Mouse (Mus musculus) midbrain, embryonic 14.5 days (tissue): ENCODE data around the gene 4921507P07Rik. TPM values are rescaled to one million over a fixed set of nuclear protein-coding genes. Genes with fewer than 3 reads are reported as not detected.
"Not testable (repeated sequence)": the region's sequence is repeated elsewhere in the genome, so short reads cannot be mapped to it uniquely, and the experiment has no call there.

ENCODE experiments used
- ATAC-seq: fragments of 200-750 bp; cut with Nextera tagmentation; 2 replicates; pipeline ENCODE4 v1.8.0; 2017; ENCODE audit warnings: moderate number of reproducible peaks, moderate library complexity; ENCODE audit not compliant: low FRiP score, low TSS enrichment
- DNase-seq: peaks from one replicate; pipeline ENCODE4 v3.0.0-alpha.2; 2015
- H3K27ac ChIP-seq: fragments of 300-500 bp; sonication (generic); replicated peaks from 2 replicates; pipeline ENCODE4 v1.5.1; 2014; ENCODE audit warnings: mild to moderate bottlenecking, low read depth, low read length, moderate library complexity
- H3K27me3 ChIP-seq: fragments of 300-500 bp; sonication (generic); 2 replicates; pipeline ENCODE4 v1.6.1; 2014; ENCODE audit warnings: low read length, control low read depth, mixed read lengths; ENCODE audit not compliant: control insufficient read depth, insufficient read depth
- H3K36me3 ChIP-seq: fragments of 300-500 bp; sonication (generic); 2 replicates; pipeline ENCODE4 v1.6.1; 2014; ENCODE audit warnings: low read length, control low read depth; ENCODE audit not compliant: control insufficient read depth, insufficient read depth
- H3K4me1 ChIP-seq: fragments of 300-500 bp; sonication (generic); 2 replicates; pipeline ENCODE4 v1.6.1; 2014; ENCODE audit warnings: mild to moderate bottlenecking, antibody characterized with exemption, low read length, control low read depth; ENCODE audit not compliant: control insufficient read depth, insufficient read depth
- H3K4me2 ChIP-seq: fragments of 300-500 bp; sonication (generic); 2 replicates; pipeline ENCODE4 v1.6.1; 2014; ENCODE audit warnings: mild to moderate bottlenecking, low read length, moderate library complexity
- H3K4me3 ChIP-seq: fragments of 300-500 bp; sonication (generic); replicated peaks from 2 replicates; pipeline ENCODE4 v1.5.1; 2014; ENCODE audit warnings: low read depth, low read length
- H3K9ac ChIP-seq: fragments of 300-500 bp; sonication (generic); replicated peaks from 2 replicates; pipeline ENCODE4 v1.6.1; 2014; ENCODE audit warnings: mild to moderate bottlenecking, low read length, moderate library complexity
- H3K9me3 ChIP-seq: fragments of 300-500 bp; sonication (generic); 2 replicates; pipeline ENCODE4 v1.6.1; 2016; ENCODE audit warnings: low read length, control low read depth, mixed read lengths; ENCODE audit not compliant: control insufficient read depth
- WGBS: fragments of 180-500 bp; shearing (Covaris S2); extraction: QIAGEN DNeasy Blood & Tissue Kit; methylation state at CpG from one replicate; pipeline ENCODE4 v1.1.7; 2014; 5-methylcytosine and 5-hydroxymethylcytosine counted together
- polyA plus RNA-seq: library from polyadenylated mRNA; unstranded; fragments of >200 nt; fragmentation: Nextera tagmentation; extraction: Ambion mirVana; gene quantifications from 2 replicates; pipeline ENCODE4 v1.2.1, GENCODE M21; 2014

4921507P07Rik gene
- polyA plus RNA-seq: 3.2 and 3.5 TPM in 2 replicates

DNA sequence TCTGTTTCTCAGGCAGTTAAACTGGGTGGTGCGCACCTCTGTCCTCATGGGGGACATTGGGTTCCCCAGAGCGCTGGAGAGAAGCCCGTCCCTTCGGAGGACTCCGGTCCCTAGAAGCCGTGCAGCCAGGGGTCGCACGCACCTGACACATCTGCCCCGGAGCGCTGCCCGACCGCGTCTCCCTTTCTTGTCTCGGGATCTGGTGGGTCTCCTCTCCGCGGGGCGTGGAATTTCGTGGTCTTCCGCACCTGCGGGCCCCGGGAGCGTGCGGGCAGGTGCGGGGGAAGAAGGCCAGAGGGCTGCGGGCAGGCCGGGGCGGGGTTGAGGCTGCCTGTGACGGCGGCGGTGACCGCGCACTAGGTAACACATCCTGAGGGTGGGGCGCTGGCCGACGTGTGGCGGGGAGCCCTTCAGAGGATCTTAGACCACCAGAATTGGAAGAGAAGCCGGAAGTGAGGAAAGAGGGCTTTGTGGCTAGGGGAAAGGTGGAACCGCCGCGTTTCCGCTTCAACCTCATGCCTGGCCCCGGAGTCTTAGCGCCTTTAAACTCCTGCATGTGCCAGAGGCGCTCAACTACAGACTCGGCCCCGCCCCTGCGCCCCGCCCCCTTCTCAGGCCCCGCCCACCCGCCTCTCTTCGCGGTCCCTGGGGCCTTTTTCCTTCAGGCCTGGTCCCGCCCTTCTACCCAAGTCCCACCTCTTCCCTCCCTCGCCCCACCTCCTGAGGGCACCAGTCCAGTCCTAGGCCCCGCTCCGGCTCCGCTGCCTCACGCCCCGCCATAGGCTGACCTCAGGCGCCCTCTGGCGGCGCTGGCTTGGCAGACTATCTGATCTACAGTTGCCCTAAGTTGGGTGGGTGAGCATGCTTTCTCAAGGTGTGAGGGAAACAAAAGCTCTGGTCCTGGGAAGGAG, at the start of gene 4921507P07Rik:
TSS of gene 4921507P07Rik (minus strand) at position 332 of the 911 bp plus-strand sequence.
- 0 out of 2 replicates have a peak, but pooled peaks cover 10% of the 10 kb centered on the region for H3K4me1 ChIP-seq
- H3K27ac ChIP-seq: peak within 1 kb of the TSS; percentile 78
- no peaks in the 10 kb centered on the region for H3K36me3 ChIP-seq
- H3K4me3 ChIP-seq: peak within 1 kb of the TSS; percentile 64
- peak within 1 kb of the TSS; percentile 94 for H3K4me2 ChIP-seq
- DNase-seq (peak; percentile 94), ATAC-seq (peak; percentile 92)
- 1% methylated on average over 62 of the region's 62 CpGs for WGBS
- no peaks in the 10 kb centered on the region for H3K27me3 ChIP-seq
- H3K9ac ChIP-seq: peak within 1 kb of the TSS; percentile 81
- H3K9me3 ChIP-seq: no peaks in the 10 kb centered on the region

DNA sequence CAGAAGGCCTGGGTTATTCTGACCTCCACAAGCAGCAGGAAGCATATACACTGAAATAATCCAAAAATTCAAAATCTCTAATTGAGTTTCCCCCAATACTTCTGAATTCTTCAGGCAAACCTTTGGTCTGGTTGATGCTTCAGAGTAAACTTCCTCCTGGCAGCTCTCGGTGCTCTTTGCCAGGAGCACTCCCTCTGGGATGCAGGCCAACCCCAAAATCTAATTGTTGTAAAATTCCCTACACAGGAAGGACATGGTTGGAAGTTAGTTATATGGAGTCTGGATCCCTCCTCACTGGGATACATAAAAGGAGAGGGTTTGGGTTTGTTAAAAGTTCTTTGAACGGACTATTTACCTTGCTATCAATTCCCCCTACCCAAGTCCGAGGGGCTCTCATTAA, 48.3 kb upstream of the 4921507P07Rik start:
- Histone ChIP-seq H3K4me3 (no peak overlapping the region), H3K4me1 (peaks cover 9% of the 10 kb centered on the region; the same call in 1 of the 2 replicates), H3K4me2 (no peak overlapping the region), H3K9me3 (no peaks in the 10 kb centered on the region), H3K27ac (no peak overlapping the region), H3K36me3 (no peaks in the 10 kb centered on the region), H3K9ac (no peak overlapping the region), H3K27me3 (no peaks in the 10 kb centered on the region)
- WGBS: 89% methylated on average over 3 of the region's 3 CpGs
- DNase-seq (no peak), ATAC-seq (no peak)

DNA sequence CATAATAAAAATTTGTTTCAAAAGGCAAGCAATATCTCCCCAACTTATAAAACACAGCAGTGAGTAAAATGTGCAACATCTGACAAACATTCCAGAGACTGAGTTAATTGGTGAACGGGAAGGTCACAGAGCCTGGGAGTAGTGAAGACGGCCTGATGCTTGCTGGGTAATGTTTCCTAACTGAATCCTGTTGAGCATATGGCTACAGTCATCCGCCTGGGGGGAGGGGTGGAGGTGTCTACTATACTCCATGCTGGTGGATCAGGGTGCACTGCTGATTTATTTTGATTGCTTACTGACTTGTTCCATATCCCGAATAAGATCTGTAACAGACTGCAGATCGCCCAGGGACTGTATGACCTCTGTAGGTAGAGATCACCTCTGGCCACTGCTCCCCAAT, 45.5 kb upstream of the 4921507P07Rik start:
- Histone ChIP-seq H3K9ac (no peak overlapping the region), H3K36me3 (no peaks in the 10 kb centered on the region), H3K4me3 (no peak overlapping the region), H3K27ac (no peak overlapping the region), H3K4me2 (no peak overlapping the region), H3K9me3 (no peaks in the 10 kb centered on the region), H3K4me1 (peaks cover 9% of the 10 kb centered on the region; the same call in 1 of the 2 replicates), H3K27me3 (no peaks in the 10 kb centered on the region)
- DNase-seq (no peak), ATAC-seq (no peak)
- 86% methylated on average over 5 of the region's 5 CpGs for WGBS

GRCm38 (mm10) chr6:50640377-50640776, 43.9 kb upstream of the 4921507P07Rik start:
- H3K4me1 ChIP-seq: peaks cover 9% of the 10 kb centered on the region; the same call in 1 of the 2 replicates
- H3K36me3 ChIP-seq: no peaks in the 10 kb centered on the region
- H3K27ac ChIP-seq: no peak overlapping the region
- H3K9me3 ChIP-seq: no peaks in the 10 kb centered on the region
- DNase-seq (no peak), ATAC-seq (no peak)
- no peaks in the 10 kb centered on the region for H3K27me3 ChIP-seq
- no peak overlapping the region for H3K4me3 ChIP-seq
- 81% methylated on average over 4 of the region's 4 CpGs for WGBS
- H3K4me2 ChIP-seq: no peak overlapping the region
- H3K9ac ChIP-seq: no peak overlapping the region

DNA sequence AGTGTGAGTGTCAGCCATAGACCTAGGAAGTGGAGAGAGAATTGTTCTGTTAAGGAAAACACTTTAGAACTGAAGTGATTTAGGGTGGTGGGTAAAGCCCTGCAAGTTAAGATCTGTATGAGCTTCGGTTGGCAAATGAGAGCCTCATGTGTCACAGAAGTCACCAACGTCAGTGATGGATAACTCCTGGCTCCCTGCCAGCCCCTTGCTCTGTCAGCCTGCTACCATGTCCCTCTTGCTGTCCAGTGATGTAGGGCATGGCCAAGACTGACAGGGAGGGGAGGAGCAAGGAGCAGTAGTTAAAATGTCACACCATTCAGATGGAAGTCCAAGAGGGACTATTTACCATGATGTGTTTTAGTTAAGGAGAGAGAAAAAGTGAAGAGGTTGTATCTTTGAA, 43.2 kb upstream of the 4921507P07Rik start:
- DNase-seq (no peak), ATAC-seq (no peak)
- H3K27ac ChIP-seq: no peak overlapping the region
- no peaks in the 10 kb centered on the region; the same call in 1 of the 2 replicates for H3K9me3 ChIP-seq
- H3K4me2 ChIP-seq: no peak overlapping the region
- WGBS: 60% methylated on average over 2 of the region's 2 CpGs
- no peak overlapping the region for H3K4me3 ChIP-seq
- H3K27me3 ChIP-seq: no peaks in the 10 kb centered on the region
- peaks cover 9% of the 10 kb centered on the region; the same call in 1 of the 2 replicates for H3K4me1 ChIP-seq
- H3K36me3 ChIP-seq: no peaks in the 10 kb centered on the region
- no peak overlapping the region for H3K9ac ChIP-seq

DNA sequence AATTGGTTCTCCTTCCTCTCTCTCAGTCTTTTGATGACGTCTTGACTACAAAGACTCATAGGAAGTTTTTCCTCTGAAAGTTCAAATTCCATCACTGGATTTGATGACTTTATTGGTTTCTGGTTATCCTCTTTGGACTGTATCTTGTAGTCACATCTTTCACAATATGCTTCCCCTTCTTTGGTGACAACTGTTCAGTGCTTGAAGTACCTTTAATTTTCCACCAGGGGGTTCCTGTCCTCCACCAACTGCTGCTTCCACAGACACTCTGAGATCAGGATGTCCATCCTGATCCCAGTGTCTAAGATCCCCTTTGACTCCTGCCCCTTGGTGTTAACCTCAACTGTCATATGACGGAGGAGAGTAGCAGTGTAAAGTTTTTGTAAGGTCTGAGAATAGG, 29.7 kb upstream of the 4921507P07Rik start:
- H3K36me3 ChIP-seq, H3K9ac ChIP-seq, H3K27me3 ChIP-seq, DNase-seq, H3K27ac ChIP-seq, H3K4me3 ChIP-seq, H3K9me3 ChIP-seq, H3K4me1 ChIP-seq, ATAC-seq, H3K4me2 ChIP-seq: not testable (repeated sequence)
- WGBS: 73% methylated on average over 2 of the region's 2 CpGs

- H3K27me3 ChIP-seq, ATAC-seq, DNase-seq, H3K9ac ChIP-seq, H3K27ac ChIP-seq, H3K4me3 ChIP-seq, H3K4me2 ChIP-seq, H3K9me3 ChIP-seq, H3K36me3 ChIP-seq, H3K4me1 ChIP-seq: not testable (repeated sequence)
- 89% methylated on average over 1 of the region's 1 CpGs for WGBS
These were observed 21.8 kb upstream of the 4921507P07Rik start for GRCm38 (mm10) chr6:50618273-50618672.

- no peaks in the 10 kb centered on the region for H3K27me3 ChIP-seq
- no peak overlapping the region for H3K4me2 ChIP-seq
- H3K4me3 ChIP-seq: no peak overlapping the region
- no peak for ATAC-seq
- H3K27ac ChIP-seq: no peak overlapping the region
- H3K9me3 ChIP-seq: no peaks in the 10 kb centered on the region
- no peak overlapping the region for H3K9ac ChIP-seq
- no peaks in the 10 kb centered on the region for H3K36me3 ChIP-seq
- peak; percentile 24 for DNase-seq
- 0 out of 2 replicates have a peak, but pooled peaks cover 6% of the 10 kb centered on the region for H3K4me1 ChIP-seq
- WGBS: 33% methylated on average over 4 of the region's 4 CpGs
These were observed 5.2 kb upstream of the 4921507P07Rik start for GRCm38 (mm10) chr6:50601620-50602019.

GRCm38 (mm10) chr6:50598560-50598959, 2.1 kb upstream of the 4921507P07Rik start:
- peak; percentile 25 for DNase-seq
- H3K27ac ChIP-seq: no peak overlapping the region
- H3K4me1 ChIP-seq: 0 out of 2 replicates have a peak, but pooled peaks cover 10% of the 10 kb centered on the region

More at GRCm38 (mm10) chr6:50598560-50598959, 2.1 kb upstream of the 4921507P07Rik start:
- Histone ChIP-seq H3K4me3 (no peak overlapping the region), H3K9ac (no peak overlapping the region), H3K36me3 (no peaks in the 10 kb centered on the region), H3K9me3 (no peaks in the 10 kb centered on the region), H3K27me3 (no peaks in the 10 kb centered on the region), H3K4me2 (no peak overlapping the region)
- no peak for ATAC-seq
- WGBS: 67% methylated on average over 5 of the region's 5 CpGs
